Mouse (Mus musculus) ovary, postnatal 36 days (tissue): ENCODE results near the gene Wdr46.
"Not testable (repeated sequence)": the region's sequence is repeated elsewhere in the genome, so short reads cannot be mapped to it uniquely, and the experiment has no call there.

ENCODE experiments used
- DNase-seq: peaks from one replicate; pipeline ENCODE4 v3.0.0; 2022; ENCODE audit warnings: low spot score, mixed read lengths

The Wdr46 gene

DNA sequence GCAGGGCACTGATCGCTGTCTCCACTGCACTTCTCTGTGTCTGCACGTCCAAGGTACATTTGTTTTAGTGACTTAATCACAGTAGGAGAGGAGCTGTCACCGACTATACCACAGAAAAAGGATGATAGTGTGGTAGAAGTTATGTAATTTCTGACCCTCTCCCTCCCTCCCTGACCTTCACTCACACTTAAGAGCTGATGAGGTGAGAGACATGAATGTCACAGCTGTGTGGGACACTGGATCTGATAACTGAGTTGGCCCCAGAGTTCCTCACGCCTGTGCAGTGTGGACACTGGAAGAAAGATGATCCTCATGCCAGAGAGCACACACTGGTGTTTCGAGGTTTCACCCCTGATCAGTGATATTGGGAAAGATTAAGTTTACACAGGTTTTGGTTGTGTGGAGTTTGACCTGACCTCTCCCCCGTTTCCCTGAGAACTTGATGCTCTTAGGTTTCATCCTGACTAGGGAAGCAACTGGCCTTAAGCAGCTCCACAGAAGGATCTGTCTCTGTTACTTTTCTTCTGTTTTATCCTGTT is 39.1 kb downstream of the Wdr46 start:
- no peak for DNase-seq

GRCm38 (mm10) chr17:33980181-33981035 is 39.9 kb downstream of the Wdr46 start:
- DNase-seq, result no peak

DNA sequence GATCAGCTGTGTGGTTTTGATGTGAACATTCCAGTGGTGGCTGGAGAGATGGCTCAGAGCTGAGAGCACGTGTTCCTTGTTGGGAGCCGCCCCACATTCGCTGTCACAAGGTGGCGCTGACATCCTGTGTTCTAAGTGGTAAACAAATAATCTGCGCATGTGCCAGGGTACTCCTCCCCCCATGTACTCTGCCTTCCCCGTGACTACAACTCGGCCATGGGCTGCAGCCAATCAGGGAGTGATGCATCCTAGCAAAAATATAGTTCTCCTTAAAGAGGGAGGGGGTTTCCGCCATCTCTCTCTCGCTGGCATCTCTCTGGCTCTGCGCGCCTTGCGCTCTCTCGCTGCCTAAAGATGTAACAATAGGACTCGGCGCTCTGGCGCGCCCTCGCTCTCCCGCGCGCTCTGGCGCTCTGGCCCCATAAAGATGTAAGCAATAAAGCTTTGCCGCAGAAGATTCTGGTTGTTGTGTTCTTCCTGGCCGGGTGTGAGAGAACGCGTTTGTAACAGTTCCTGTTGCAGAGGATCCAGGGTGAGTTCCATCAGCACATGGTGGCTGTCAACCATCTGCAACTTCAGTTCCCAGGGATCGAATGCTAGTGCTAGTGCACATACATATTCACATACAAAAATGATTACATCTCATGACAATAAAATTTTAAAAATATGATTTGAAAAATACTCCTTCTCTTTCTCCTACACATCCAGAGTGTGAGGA is 40.9 kb downstream of the Wdr46 start:
- peak; percentile 78 for DNase-seq

GRCm38 (mm10) chr17:33982136-33982535 is 41.7 kb downstream of the Wdr46 start:
- not testable (repeated sequence) for DNase-seq

GRCm38 (mm10) chr17:33991788-33992664 is 51.6 kb downstream of the Wdr46 start:
- DNase-seq, result no peak

DNA sequence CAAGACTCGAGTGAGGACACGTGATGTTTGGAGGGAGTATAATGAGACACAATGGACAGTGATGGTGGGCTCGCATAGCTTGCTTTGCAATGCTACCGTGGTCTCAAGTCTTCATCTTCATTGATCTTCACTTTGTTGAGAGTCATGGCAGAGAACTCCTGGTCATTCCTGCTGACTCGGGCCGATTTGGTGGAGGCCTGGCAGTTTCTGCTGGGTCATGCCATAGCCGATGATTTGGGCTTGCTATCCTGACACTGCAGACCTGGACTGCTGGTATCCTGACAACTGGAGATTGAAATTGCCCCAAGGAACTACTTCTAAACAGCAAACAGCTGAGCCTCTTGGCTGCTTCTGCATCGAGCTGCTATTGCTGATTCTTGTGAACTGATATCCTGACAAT is 54.5 kb downstream of the Wdr46 start:
- no peak for DNase-seq

DNA sequence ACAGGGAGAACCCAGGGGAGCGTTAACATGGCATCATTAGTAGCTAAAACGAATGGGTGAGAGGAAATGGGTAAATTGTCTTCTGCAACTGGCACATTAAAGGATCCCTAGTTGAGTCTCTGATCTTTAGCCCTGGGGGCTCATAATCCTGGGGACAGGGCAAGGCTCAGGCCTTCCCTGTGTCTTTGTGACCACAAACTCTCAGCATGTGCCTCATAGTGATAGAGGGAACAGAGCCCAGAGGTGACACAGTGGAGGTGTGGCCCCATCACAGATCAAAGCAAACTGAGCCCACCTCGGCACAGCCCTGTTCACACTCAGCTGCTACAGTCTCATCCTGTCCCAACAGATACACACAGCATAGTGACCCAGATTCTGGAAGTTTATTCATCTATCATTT is 55.2 kb downstream of the Wdr46 start:
- DNase-seq, result no peak

DNA sequence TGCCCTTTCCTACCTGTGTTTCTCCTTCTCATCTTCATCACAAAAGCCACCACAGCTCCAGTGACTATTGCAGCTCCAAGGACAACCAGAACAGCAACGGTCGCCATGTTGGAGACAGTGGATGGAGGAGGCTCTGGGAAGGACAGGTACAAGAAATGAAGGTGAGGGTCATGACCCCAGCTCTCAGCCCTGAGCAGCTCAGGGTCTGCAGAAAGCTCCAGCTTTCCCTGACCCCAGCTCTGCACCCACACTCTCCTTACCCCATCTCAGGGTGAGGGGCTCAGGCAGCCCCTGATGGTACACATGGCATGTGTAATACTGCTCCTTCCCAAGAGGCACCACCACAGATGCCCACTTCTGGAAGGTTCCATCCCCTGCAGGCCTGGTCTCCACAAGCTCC is 56.6 kb downstream of the Wdr46 start:
- not testable (repeated sequence) for DNase-seq

- DNase-seq, result not testable (repeated sequence)
Measured at GRCm38 (mm10) chr17:33998697-33999096, 58.2 kb downstream of the Wdr46 start.
